Mouse (Mus musculus) forebrain, embryonic 11.5 days (tissue): ENCODE results near the gene Ppm1d. TPM values are rescaled to one million over a fixed set of nuclear protein-coding genes. Genes with fewer than 3 reads are reported as not detected.
A peak's percentile ranks its signal among the peaks of the same experiment; 100 is the strongest.

ENCODE experiments used
- ATAC-seq: fragments of 200-750 bp; cut with Nextera tagmentation; replicated peaks from 2 replicates; pipeline ENCODE4 v1.8.0; 2017; ENCODE audit warnings: moderate TSS enrichment; ENCODE audit not compliant: low FRiP score
- DNase-seq: peaks from one replicate; pipeline ENCODE4 v3.0.0-alpha.2; 2017; ENCODE audit warnings: low spot score
- H3K27ac ChIP-seq: fragments of 300-500 bp; sonication (generic); 2 replicates; pipeline ENCODE4 v1.5.1; 2014; ENCODE audit warnings: low read depth, low read length
- H3K27me3 ChIP-seq: fragments of 300-500 bp; sonication (generic); 2 replicates; pipeline ENCODE4 v1.6.1; 2014; ENCODE audit warnings: mild to moderate bottlenecking, low read length, mixed read lengths; ENCODE audit not compliant: control insufficient read depth, insufficient read depth
- H3K36me3 ChIP-seq: fragments of 300-500 bp; sonication (generic); 2 replicates; pipeline ENCODE4 v1.6.1; 2014; ENCODE audit warnings: mild to moderate bottlenecking, low read length, moderate library complexity, mixed read lengths; ENCODE audit not compliant: control insufficient read depth, insufficient read depth
- H3K4me1 ChIP-seq: fragments of 300-500 bp; sonication (generic); replicated peaks from 2 replicates; pipeline ENCODE4 v1.6.1; 2014; ENCODE audit warnings: low read length, mixed read lengths; ENCODE audit not compliant: control insufficient read depth, insufficient read depth
- H3K4me2 ChIP-seq: fragments of 300-500 bp; sonication (generic); 2 replicates; pipeline ENCODE4 v1.6.1; 2014; ENCODE audit warnings: low read depth, mild to moderate bottlenecking, low read length, moderate library complexity, mixed read lengths; ENCODE audit not compliant: severe bottlenecking
- H3K4me3 ChIP-seq: fragments of 300-500 bp; sonication (generic); 2 replicates; pipeline ENCODE4 v1.5.1; 2014; ENCODE audit warnings: low read depth, low read length
- H3K9ac ChIP-seq: fragments of 300-500 bp; sonication (generic); 2 replicates; pipeline ENCODE4 v1.6.1; 2014; ENCODE audit warnings: low read length
- H3K9me3 ChIP-seq: fragments of 300-500 bp; sonication (generic); 2 replicates; pipeline ENCODE4 v1.6.1; 2016; ENCODE audit warnings: low read length, mixed read lengths; ENCODE audit not compliant: control insufficient read depth
- WGBS: fragments of 180-500 bp; shearing (Covaris S2); extraction: QIAGEN DNeasy Blood & Tissue Kit; methylation state at CpG from one replicate; pipeline ENCODE4 v1.1.7; 2014; 5-methylcytosine and 5-hydroxymethylcytosine counted together
- polyA plus RNA-seq: library from polyadenylated mRNA; unstranded; fragments of >200 nt; fragmentation: Nextera tagmentation; extraction: Ambion mirVana; gene quantifications from 2 replicates; pipeline ENCODE4 v1.2.1, GENCODE M21; 2014

The Ppm1d gene
- polyA plus RNA-seq, 1 experiment from 2014 or later = 30.4 TPM

DNA sequence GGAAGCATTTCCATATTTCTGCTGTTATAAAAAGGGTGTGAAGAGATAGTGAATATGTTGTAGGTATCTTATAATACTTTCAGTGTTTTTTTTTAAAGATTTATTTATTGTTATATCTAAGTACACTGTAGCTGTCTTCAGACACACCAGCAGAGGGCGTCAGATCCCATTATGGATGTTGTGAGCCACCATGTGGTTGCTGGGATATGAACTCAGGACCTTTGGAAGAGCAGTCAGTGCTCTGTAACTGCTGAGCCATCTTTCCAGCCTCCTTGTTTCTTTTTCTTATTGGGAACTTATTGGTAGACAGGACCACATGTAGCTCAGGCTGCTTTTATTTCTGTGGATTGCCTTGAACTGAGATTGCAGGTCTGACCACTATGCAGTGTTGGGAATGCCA lies 69.0 kb downstream of the Ppm1d start:
- Histone ChIP-seq H3K9me3 (no peaks in the 10 kb centered on the region), H3K36me3 (no peaks in the 10 kb centered on the region), H3K4me2 (no peak overlapping the region), H3K9ac (no peak overlapping the region), H3K4me1 (no peaks in the 10 kb centered on the region), H3K4me3 (no peak overlapping the region), H3K27me3 (no peaks in the 10 kb centered on the region), H3K27ac (no peak overlapping the region)
- WGBS = 17% methylated on average over 1 of the region's 1 CpGs
- ATAC-seq = no peak
- DNase-seq = no peak

- Histone ChIP-seq H3K4me2 (no peak overlapping the region), H3K36me3 (no peaks in the 10 kb centered on the region), H3K27ac (no peak overlapping the region), H3K4me1 (no peaks in the 10 kb centered on the region), H3K9me3 (no peaks in the 10 kb centered on the region), H3K4me3 (no peak overlapping the region), H3K27me3 (no peaks in the 10 kb centered on the region), H3K9ac (no peak overlapping the region)
- DNase-seq (peak; percentile 80), ATAC-seq (no peak)
- WGBS = 24% methylated on average over 4 of the region's 4 CpGs
Observed at GRCm38 (mm10) chr11:85382055-85382454, 71.0 kb downstream of the Ppm1d start.

GRCm38 (mm10) chr11:85383975-85384821 lies 73.2 kb downstream of the Ppm1d start:
- H3K9ac ChIP-seq = no peak overlapping the region
- no peaks in the 10 kb centered on the region for H3K36me3 ChIP-seq
- ATAC-seq (no peak), DNase-seq (no peak)
- H3K4me3 ChIP-seq = no peak overlapping the region
- no peaks in the 10 kb centered on the region for H3K9me3 ChIP-seq
- WGBS = 88% methylated on average over 7 of the region's 7 CpGs
- no peak overlapping the region for H3K4me2 ChIP-seq
- no peaks in the 10 kb centered on the region for H3K27me3 ChIP-seq
- H3K27ac ChIP-seq = no peak overlapping the region
- no peaks in the 10 kb centered on the region for H3K4me1 ChIP-seq

GRCm38 (mm10) chr11:85392179-85392863 lies 81.3 kb downstream of the Ppm1d start:
- no peak for DNase-seq

DNA sequence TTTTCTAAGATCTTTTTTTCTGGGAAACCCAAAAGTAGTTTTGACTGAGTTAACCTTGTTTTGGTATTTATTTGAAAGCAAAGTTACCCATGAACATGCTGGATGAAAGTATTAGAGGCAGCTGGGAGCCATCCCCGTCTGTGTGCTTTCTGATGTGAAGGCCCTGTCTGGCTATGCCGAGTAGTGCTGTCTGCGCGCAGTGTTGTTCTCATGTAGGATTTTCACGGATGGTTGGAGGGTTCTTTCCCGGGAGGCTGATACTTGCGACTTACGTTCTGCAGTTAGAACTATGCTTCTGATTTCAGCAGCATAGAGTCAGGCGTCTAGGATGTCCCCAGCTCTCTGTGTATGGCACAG lies 81.8 kb downstream of the Ppm1d start:
- DNase-seq (no peak), ATAC-seq (no peak)
- Histone ChIP-seq H3K9ac (no peak overlapping the region), H3K27me3 (no peaks in the 10 kb centered on the region), H3K4me1 (no peaks in the 10 kb centered on the region), H3K4me3 (no peak overlapping the region), H3K4me2 (no peak overlapping the region), H3K9me3 (no peaks in the 10 kb centered on the region), H3K36me3 (no peaks in the 10 kb centered on the region), H3K27ac (no peak overlapping the region)
- 37% methylated on average over 9 of the region's 9 CpGs for WGBS

More at GRCm38 (mm10) chr11:85392179-85392863, 81.3 kb downstream of the Ppm1d start:
- H3K27me3 ChIP-seq = no peaks in the 10 kb centered on the region
- no peak overlapping the region; the same call in 1 of the 2 replicates for H3K9ac ChIP-seq
- no peaks in the 10 kb centered on the region for H3K4me1 ChIP-seq
- H3K9me3 ChIP-seq = no peaks in the 10 kb centered on the region
- no peak overlapping the region for H3K27ac ChIP-seq
- H3K4me2 ChIP-seq = no peak overlapping the region
- no peaks in the 10 kb centered on the region for H3K36me3 ChIP-seq
- WGBS = 49% methylated on average over 12 of the region's 12 CpGs
- no peak for ATAC-seq
- no peak overlapping the region for H3K4me3 ChIP-seq

DNA sequence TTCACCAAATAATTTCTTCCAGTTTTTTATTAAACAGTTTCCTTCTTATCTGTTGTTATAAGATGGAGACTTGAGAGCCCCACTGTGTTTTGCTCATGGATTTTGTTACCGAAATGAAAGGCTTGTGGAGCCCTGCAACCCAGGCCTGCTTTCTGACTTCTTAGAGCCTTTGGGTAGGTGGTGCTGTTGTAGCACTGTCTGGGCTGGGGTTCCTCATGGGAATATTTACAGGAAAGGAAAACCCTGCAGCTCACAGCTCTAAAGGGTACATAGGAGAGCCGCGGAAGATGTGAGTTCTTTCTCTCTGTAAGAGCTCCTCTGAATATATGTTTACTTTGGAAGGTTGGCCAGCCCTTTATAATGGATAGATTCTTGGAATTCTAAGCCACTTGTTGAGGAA lies 82.9 kb downstream of the Ppm1d start:
- no peak overlapping the region for H3K4me2 ChIP-seq
- no peaks in the 10 kb centered on the region for H3K9me3 ChIP-seq
- H3K36me3 ChIP-seq = no peaks in the 10 kb centered on the region
- no peak overlapping the region for H3K9ac ChIP-seq
- no peak for DNase-seq
- no peak overlapping the region for H3K27ac ChIP-seq
- no peak overlapping the region for H3K4me3 ChIP-seq
- 77% methylated on average over 3 of the region's 3 CpGs for WGBS
- H3K27me3 ChIP-seq = no peaks in the 10 kb centered on the region
- no peaks in the 10 kb centered on the region for H3K4me1 ChIP-seq
- no peak for ATAC-seq

GRCm38 (mm10) chr11:85395361-85395760 lies 84.3 kb downstream of the Ppm1d start:
- no peaks in the 10 kb centered on the region for H3K36me3 ChIP-seq
- DNase-seq (no peak), ATAC-seq (no peak)
- no peaks in the 10 kb centered on the region for H3K27me3 ChIP-seq
- no peak overlapping the region for H3K4me2 ChIP-seq
- H3K4me1 ChIP-seq = no peaks in the 10 kb centered on the region
- 24% methylated on average over 7 of the region's 7 CpGs for WGBS
- no peak overlapping the region for H3K27ac ChIP-seq
- H3K9ac ChIP-seq = no peak overlapping the region
- no peak overlapping the region for H3K4me3 ChIP-seq
- H3K9me3 ChIP-seq = no peaks in the 10 kb centered on the region
